Mouse (Mus musculus) myocyte (in vitro differentiated cells): ENCODE measurements around the gene Tbrg4.

ENCODE experiments used
- E2F4 ChIP-seq: IDR thresholded peaks from one replicate; pipeline ENCODE4 v1.6.1; 2011; ENCODE audit warnings: mild to moderate bottlenecking, control low read depth, moderate library complexity; ENCODE audit not compliant: insufficient read depth
- MAX ChIP-seq: IDR thresholded peaks from one replicate; pipeline ENCODE4 v1.6.1; 2011; ENCODE audit warnings: low read depth, mild to moderate bottlenecking, control low read depth
- MYOD1 ChIP-seq, 3 experiments: IDR thresholded peaks; one replicate each; pipeline ENCODE4 v1.6.1; 2011; ENCODE audit warnings: control low read depth in 2 of 3, low read depth in 2 of 3, mild to moderate bottlenecking in 2 of 3, moderate library complexity in 1 of 3; ENCODE audit not compliant: insufficient read length in 2 of 3, control insufficient read depth in 1 of 3
- MYOG ChIP-seq, 3 experiments: IDR thresholded peaks; one replicate each; pipeline ENCODE4 v1.6.1; 2011; ENCODE audit warnings: control low read depth in 2 of 3, low read depth in 2 of 3, mild to moderate bottlenecking in 2 of 3; ENCODE audit not compliant: insufficient read length in 2 of 3, control insufficient read depth in 1 of 3, insufficient read depth in 1 of 3
- POLR2A ChIP-seq: IDR thresholded peaks from one replicate; pipeline ENCODE4 v1.6.1; 2011; ENCODE audit warnings: low read depth, mild to moderate bottlenecking, control low read depth, moderate library complexity; ENCODE audit not compliant: insufficient read length
- POLR2AphosphoS2 ChIP-seq: IDR thresholded peaks from one replicate; pipeline ENCODE4 v1.6.1; 2011; ENCODE audit warnings: low read depth, control low read depth; ENCODE audit not compliant: insufficient read length
- REST ChIP-seq: IDR thresholded peaks from one replicate; pipeline ENCODE4 v1.6.1; 2011; ENCODE audit warnings: mild to moderate bottlenecking, control low read depth, moderate library complexity; ENCODE audit not compliant: insufficient read depth, insufficient read length
- TCF12 ChIP-seq: IDR thresholded peaks from one replicate; pipeline ENCODE4 v1.6.1; 2011; ENCODE audit warnings: mild to moderate bottlenecking, control low read depth; ENCODE audit not compliant: poor library complexity, insufficient read depth, severe bottlenecking
- USF1 ChIP-seq: IDR thresholded peaks from one replicate; pipeline ENCODE4 v1.6.1; 2011; ENCODE audit warnings: low read depth, mild to moderate bottlenecking, control low read depth, moderate library complexity

- TF ChIP-seq MYOD1 (IDR thresholded peaks at IDR 0.05; ENCODE audit: control insufficient read depth in 1 of 3, insufficient read length in 2 of 3, low read depth in 2 of 3) (no peak), TCF12 (no peak), MAX (no peak), E2F4 (no peak), POLR2A (no peak), REST (no peak), POLR2AphosphoS2 (peak; percentile 83), USF1 (no peak), MYOG (IDR thresholded peaks at IDR 0.05; ENCODE audit: control insufficient read depth in 1 of 3, insufficient read depth in 1 of 3, insufficient read length in 2 of 3, low read depth in 2 of 3) (no peak)
These were observed 24.0 kb downstream of the Tbrg4 start for GRCm38 (mm10) chr11:6601649-6602480.
